Mouse (Mus musculus): Measurements from ENCODE around the gene Sucnr1.

Gene Sucnr1

GRCm38 (mm10) chr3:60111889-60112646 is 30.4 kb downstream of the Sucnr1 start:
- no peak for DNase-seq (ENCODE audit: low spot score in 2 of 2)

- no peak for DNase-seq (ENCODE audit: low spot score in 2 of 2)
These were observed 32.9 kb downstream of the Sucnr1 start for GRCm38 (mm10) chr3:60114571-60114970.

GRCm38 (mm10) chr3:60121449-60121848 is 39.8 kb downstream of the Sucnr1 start:
- DNase-seq (ENCODE audit: low spot score in 2 of 2) = no peak

GRCm38 (mm10) chr3:60123859-60124794 is 42.5 kb downstream of the Sucnr1 start:
- no peak for DNase-seq (ENCODE audit: low spot score in 2 of 2)

- no peak for DNase-seq (ENCODE audit: low spot score in 2 of 2)
These were observed 44.9 kb downstream of the Sucnr1 start for GRCm38 (mm10) chr3:60126564-60126963.

GRCm38 (mm10) chr3:60128282-60128681 is 46.6 kb downstream of the Sucnr1 start:
- no peak for DNase-seq (ENCODE audit: low spot score in 2 of 2)

- no peak for DNase-seq (ENCODE audit: low spot score in 2 of 2)
These were observed 54.1 kb downstream of the Sucnr1 start for GRCm38 (mm10) chr3:60135801-60136200.

Measured in frontal cortex, postnatal 14 days (tissue).